Mouse (Mus musculus) embryonic facial prominence, embryonic 15.5 days (tissue): Measurements from ENCODE around the gene Bcas3. TPM values are rescaled to one million over a fixed set of nuclear protein-coding genes. Genes with fewer than 3 reads are reported as not detected.
"Not testable (repeated sequence)": the region's sequence is repeated elsewhere in the genome, so short reads cannot be mapped to it uniquely, and the experiment has no call there.

Experiments
- ATAC-seq: fragments of 200-750 bp; cut with Nextera tagmentation; 2 replicates; pipeline ENCODE4 v1.8.0; 2017; ENCODE audit warnings: low read depth, moderate TSS enrichment; ENCODE audit not compliant: insufficient number of reproducible peaks, low FRiP score, low TSS enrichment
- H3K27ac ChIP-seq: fragments of 300-500 bp; sonication (generic); replicated peaks from 2 replicates; pipeline ENCODE4 v1.5.1; 2015; ENCODE audit warnings: mild to moderate bottlenecking, inconsistent platforms
- H3K27me3 ChIP-seq: fragments of 300-500 bp; sonication (generic); 2 replicates; pipeline ENCODE4 v1.6.1; 2015; ENCODE audit warnings: inconsistent platforms
- H3K36me3 ChIP-seq: fragments of 300-500 bp; sonication (generic); 2 replicates; pipeline ENCODE4 v1.6.1; 2015; ENCODE audit warnings: mild to moderate bottlenecking, inconsistent platforms
- H3K4me1 ChIP-seq: fragments of 300-500 bp; sonication (generic); 2 replicates; pipeline ENCODE4 v1.6.1; 2015; ENCODE audit warnings: inconsistent platforms
- H3K4me2 ChIP-seq: fragments of 300-500 bp; sonication (generic); replicated peaks from 2 replicates; pipeline ENCODE4 v1.6.1; 2015; ENCODE audit warnings: mild to moderate bottlenecking, inconsistent platforms
- H3K4me3 ChIP-seq: fragments of 300-500 bp; sonication (generic); replicated peaks from 2 replicates; pipeline ENCODE4 v1.5.1; 2015; ENCODE audit warnings: mild to moderate bottlenecking, inconsistent platforms
- H3K9ac ChIP-seq: fragments of 300-500 bp; sonication (generic); 2 replicates; pipeline ENCODE4 v1.6.1; 2015; ENCODE audit warnings: inconsistent platforms
- H3K9me3 ChIP-seq: fragments of 300-500 bp; sonication (generic); replicated peaks from 2 replicates; pipeline ENCODE4 v1.6.1; 2016; ENCODE audit warnings: inconsistent platforms
- WGBS: fragments of 180-500 bp; shearing (Covaris S2); methylation state at CpG from one replicate; pipeline ENCODE4 v1.1.7; 2015; 5-methylcytosine and 5-hydroxymethylcytosine counted together
- polyA plus RNA-seq: library from polyadenylated mRNA; unstranded; fragments of >200 nt; fragmentation: Nextera tagmentation; extraction: Ambion mirVana; gene quantifications from 2 replicates; pipeline ENCODE4 v1.2.1, GENCODE M21; 2015

Bcas3 gene
- polyA plus RNA-seq, 1 experiment from 2014 or later, result 32.7 TPM

- Histone ChIP-seq H3K9me3 (no peaks in the 10 kb centered on the region), H3K4me3 (no peak overlapping the region), H3K4me2 (0 out of 2 replicates have a peak overlapping the region, but pooled peaks have one; percentile 12), H3K36me3 (no peaks in the 10 kb centered on the region), H3K4me1 (peaks cover 25% of the 10 kb centered on the region), H3K27ac (no peak overlapping the region), H3K9ac (no peak overlapping the region), H3K27me3 (no peaks in the 10 kb centered on the region)
- 43% methylated on average over 2 of the region's 2 CpGs for WGBS
- no peak for ATAC-seq
Observed at GRCm38 (mm10) chr11:85713814-85714208, 360.8 kb downstream of the Bcas3 start.

DNA sequence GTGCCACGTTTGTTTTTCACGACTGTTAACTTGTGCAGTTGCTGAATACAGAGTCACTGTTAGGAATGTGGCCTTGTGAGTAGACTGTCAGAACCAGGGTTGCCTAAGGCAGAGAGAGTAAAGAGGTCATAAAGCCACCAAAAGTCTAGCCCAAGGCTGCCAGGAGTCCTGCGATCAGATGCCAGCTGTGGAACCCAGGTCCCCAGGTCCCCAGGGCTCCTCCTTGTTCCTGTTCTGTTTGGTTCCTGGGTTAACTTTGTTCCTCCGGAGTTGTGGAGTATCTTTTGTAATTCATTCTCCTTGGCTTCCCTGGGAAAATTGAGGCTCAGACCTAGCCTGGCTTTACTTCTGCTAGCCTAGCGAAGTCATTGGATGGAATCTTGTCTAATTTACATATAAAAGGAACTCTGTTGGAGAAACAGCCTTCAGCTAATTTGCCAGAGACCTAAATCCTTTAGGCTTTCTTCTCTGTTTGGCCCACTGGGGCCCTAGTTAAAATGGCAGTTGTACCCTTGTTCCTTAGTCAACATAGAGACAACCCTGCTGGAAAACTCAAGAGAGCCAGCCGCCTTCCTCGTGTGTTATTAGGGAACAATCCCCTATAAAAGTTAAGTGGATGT, 361.5 kb downstream of the Bcas3 start:
- 20% methylated on average over 7 of the region's 7 CpGs for WGBS
- Histone ChIP-seq H3K9ac (no peak overlapping the region), H3K4me1 (peaks cover 22% of the 10 kb centered on the region), H3K4me2 (no peak overlapping the region), H3K9me3 (no peaks in the 10 kb centered on the region), H3K27me3 (no peaks in the 10 kb centered on the region), H3K4me3 (no peak overlapping the region), H3K27ac (no peak overlapping the region), H3K36me3 (no peaks in the 10 kb centered on the region)
- no peak for ATAC-seq

- not testable (repeated sequence) for H3K4me3 ChIP-seq, ATAC-seq, H3K9ac ChIP-seq, H3K36me3 ChIP-seq, H3K9me3 ChIP-seq, H3K27me3 ChIP-seq, H3K27ac ChIP-seq, H3K4me2 ChIP-seq
- 92% methylated on average over 2 of the region's 2 CpGs for WGBS
- peaks cover 27% of the 10 kb centered on the region for H3K4me1 ChIP-seq
Observed at GRCm38 (mm10) chr11:85716730-85717129, 363.8 kb downstream of the Bcas3 start.

- Histone ChIP-seq H3K4me1 (peaks cover 14% of the 10 kb centered on the region), H3K27ac (no peak overlapping the region), H3K9ac (no peak overlapping the region), H3K36me3 (no peaks in the 10 kb centered on the region), H3K27me3 (no peaks in the 10 kb centered on the region; the same call in 1 of the 2 replicates), H3K4me3 (no peak overlapping the region), H3K9me3 (no peaks in the 10 kb centered on the region), H3K4me2 (no peak overlapping the region)
- 86% methylated on average over 10 of the region's 10 CpGs for WGBS
- ATAC-seq, result no peak
Observed at GRCm38 (mm10) chr11:85719091-85719490, 366.1 kb downstream of the Bcas3 start.

- no peak overlapping the region for H3K4me2 ChIP-seq
- no peak overlapping the region for H3K27ac ChIP-seq
- 34% methylated on average over 7 of the region's 7 CpGs for WGBS
- H3K9me3 ChIP-seq, result no peaks in the 10 kb centered on the region
- no peak overlapping the region for H3K4me3 ChIP-seq
- no peak overlapping the region for H3K9ac ChIP-seq
- no peaks in the 10 kb centered on the region; the same call in 1 of the 2 replicates for H3K27me3 ChIP-seq
- peaks cover 8% of the 10 kb centered on the region for H3K4me1 ChIP-seq
- ATAC-seq, result no peak
- no peaks in the 10 kb centered on the region for H3K36me3 ChIP-seq
Observed at GRCm38 (mm10) chr11:85719766-85720165, 366.8 kb downstream of the Bcas3 start.

DNA sequence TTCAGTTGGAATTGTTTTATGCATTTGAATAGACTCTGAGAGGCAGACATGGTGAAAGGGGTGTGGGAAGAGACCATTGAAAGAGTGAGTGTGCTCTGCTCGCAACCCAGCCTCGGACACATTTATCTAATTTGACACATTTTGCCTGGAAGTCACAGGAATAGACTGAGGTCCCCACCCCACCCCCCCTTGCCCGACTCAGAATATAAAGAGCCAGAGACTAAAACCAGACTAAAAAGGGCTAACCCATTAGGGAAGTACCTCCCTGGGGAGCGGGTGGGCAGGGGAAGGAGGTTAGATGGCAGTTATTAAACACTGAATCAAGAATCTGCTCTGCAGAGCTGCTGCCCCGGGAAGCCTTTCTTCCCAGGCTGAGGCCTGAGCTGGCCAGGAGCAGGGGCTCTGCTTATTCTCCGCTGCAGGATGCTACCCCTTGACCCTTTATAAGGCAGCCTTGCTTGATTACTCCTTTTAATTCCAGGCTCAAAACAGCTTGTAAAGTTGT, 367.4 kb downstream of the Bcas3 start:
- Histone ChIP-seq H3K27ac (no peak overlapping the region), H3K9me3 (no peaks in the 10 kb centered on the region), H3K4me1 (peaks cover 5% of the 10 kb centered on the region; the same call in 1 of the 2 replicates), H3K4me3 (no peak overlapping the region), H3K4me2 (no peak overlapping the region), H3K9ac (no peak overlapping the region), H3K36me3 (no peaks in the 10 kb centered on the region), H3K27me3 (no peaks in the 10 kb centered on the region; the same call in 1 of the 2 replicates)
- 25% methylated on average over 6 of the region's 6 CpGs for WGBS
- ATAC-seq, result no peak

DNA sequence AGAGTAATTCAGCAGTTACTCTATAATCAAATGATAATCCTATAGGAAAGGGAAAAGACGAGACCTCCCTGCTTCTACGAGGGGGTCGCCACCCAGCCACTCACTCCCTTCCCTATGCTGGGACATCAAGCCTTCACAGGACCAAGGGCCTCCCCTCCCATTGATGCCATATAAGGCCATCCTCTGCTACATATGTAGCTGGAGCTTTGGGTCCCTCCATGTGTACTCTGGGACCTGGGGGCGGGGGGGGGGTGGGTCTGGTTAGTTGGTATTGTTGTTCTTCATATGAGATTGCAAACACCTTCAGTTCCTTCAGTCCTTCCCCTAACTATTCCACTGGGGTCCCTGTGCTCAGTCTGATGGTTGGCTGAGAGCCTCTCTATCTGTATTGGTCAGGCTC, 369.0 kb downstream of the Bcas3 start:
- H3K27me3 ChIP-seq, result no peaks in the 10 kb centered on the region; the same call in 1 of the 2 replicates
- no peak for ATAC-seq
- H3K4me1 ChIP-seq, result peaks cover 5% of the 10 kb centered on the region; the same call in 1 of the 2 replicates
- H3K9me3 ChIP-seq, result no peaks in the 10 kb centered on the region
- H3K4me2 ChIP-seq, result no peak overlapping the region
- WGBS, result 86% methylated on average over 4 of the region's 4 CpGs
- H3K9ac ChIP-seq, result no peak overlapping the region
- H3K27ac ChIP-seq, result no peak overlapping the region
- H3K36me3 ChIP-seq, result no peaks in the 10 kb centered on the region
- H3K4me3 ChIP-seq, result no peak overlapping the region

DNA sequence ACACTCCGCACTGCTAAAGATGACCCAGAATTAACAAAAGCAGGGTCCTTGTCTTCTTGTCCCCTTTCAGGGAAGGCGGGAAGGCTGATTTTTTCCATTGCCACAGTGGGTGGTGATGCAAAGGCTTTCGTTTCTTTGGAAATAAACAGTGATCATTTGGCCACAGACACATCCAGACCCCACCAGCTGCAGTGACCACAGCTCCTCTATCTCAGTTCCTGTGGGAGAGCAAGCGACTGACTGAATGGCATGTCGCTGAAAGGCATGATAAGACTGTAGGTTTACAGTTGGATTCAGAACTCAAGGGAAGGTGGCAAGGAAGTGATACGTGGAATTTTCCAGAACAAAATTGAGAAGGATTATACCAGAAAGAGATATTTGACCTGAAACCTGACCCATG, 371.2 kb downstream of the Bcas3 start:
- Histone ChIP-seq H3K36me3 (no peaks in the 10 kb centered on the region), H3K9me3 (no peaks in the 10 kb centered on the region), H3K27me3 (no peaks in the 10 kb centered on the region; the same call in 1 of the 2 replicates), H3K4me3 (no peak overlapping the region), H3K27ac (no peak overlapping the region), H3K4me2 (no peak overlapping the region), H3K9ac (no peak overlapping the region), H3K4me1 (peaks cover 5% of the 10 kb centered on the region; the same call in 1 of the 2 replicates)
- 84% methylated on average over 6 of the region's 6 CpGs for WGBS
- no peak for ATAC-seq

DNA sequence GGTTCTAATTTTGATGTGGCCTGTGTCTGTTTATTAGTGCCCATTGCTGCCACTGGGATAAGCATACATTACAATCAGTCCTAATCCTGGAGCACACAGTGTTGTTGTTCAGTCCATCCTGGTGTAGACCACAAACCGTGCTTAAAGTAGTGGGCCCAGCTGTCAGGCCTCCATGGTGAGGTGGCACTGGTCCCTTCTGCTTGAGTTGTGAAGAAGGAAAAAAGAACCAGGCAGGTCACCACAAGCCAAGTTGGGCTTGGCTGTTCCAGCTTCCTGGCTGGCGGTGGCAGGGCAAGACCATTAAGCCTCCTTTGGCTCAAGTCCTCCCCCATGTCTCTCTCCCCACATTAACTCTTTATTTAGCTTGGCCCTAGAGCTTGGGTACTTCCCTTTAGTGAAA, 376.8 kb downstream of the Bcas3 start:
- no peaks in the 10 kb centered on the region for H3K4me1 ChIP-seq
- 75% methylated on average over 2 of the region's 2 CpGs for WGBS
- no peak overlapping the region for H3K9ac ChIP-seq
- H3K36me3 ChIP-seq, result no peaks in the 10 kb centered on the region
- H3K4me3 ChIP-seq, result no peak overlapping the region
- no peak for ATAC-seq
- H3K27ac ChIP-seq, result no peak overlapping the region
- H3K27me3 ChIP-seq, result no peaks in the 10 kb centered on the region; the same call in 1 of the 2 replicates
- no peaks in the 10 kb centered on the region for H3K9me3 ChIP-seq
- no peak overlapping the region for H3K4me2 ChIP-seq

GRCm38 (mm10) chr11:85732462-85733012, 379.6 kb downstream of the Bcas3 start:
- H3K27me3 ChIP-seq, result no peaks in the 10 kb centered on the region; the same call in 1 of the 2 replicates

DNA sequence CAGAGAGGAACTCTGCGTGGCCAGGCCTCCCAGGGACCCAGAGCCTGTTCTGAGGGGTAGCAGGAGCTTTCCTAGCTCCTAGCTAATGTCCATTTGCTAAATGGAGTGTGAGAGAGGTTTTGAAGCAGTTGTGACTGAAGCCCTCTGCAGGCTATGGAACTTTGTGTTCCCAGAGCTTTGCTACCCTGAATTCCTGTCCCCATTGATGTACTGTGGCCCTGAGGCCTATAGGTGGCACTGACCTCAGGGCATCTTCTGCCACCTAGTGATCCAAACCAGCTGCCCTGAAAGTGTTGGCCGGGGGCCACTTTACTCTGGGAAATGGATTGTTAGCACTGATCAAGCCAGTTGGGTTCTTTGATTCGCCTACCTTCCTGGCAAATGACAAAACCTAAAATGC, 380.6 kb downstream of the Bcas3 start:
- no peak overlapping the region for H3K4me3 ChIP-seq
- H3K9ac ChIP-seq, result no peak overlapping the region
- H3K4me1 ChIP-seq, result peaks cover 5% of the 10 kb centered on the region
- 69% methylated on average over 3 of the region's 3 CpGs for WGBS
- H3K4me2 ChIP-seq, result no peak overlapping the region
- no peak overlapping the region for H3K27ac ChIP-seq
- no peaks in the 10 kb centered on the region for H3K36me3 ChIP-seq
- no peaks in the 10 kb centered on the region for H3K9me3 ChIP-seq
- no peak for ATAC-seq
- no peaks in the 10 kb centered on the region; the same call in 1 of the 2 replicates for H3K27me3 ChIP-seq

More at GRCm38 (mm10) chr11:85732462-85733012, 379.6 kb downstream of the Bcas3 start:
- H3K27ac ChIP-seq, result no peak overlapping the region
- no peak overlapping the region for H3K4me3 ChIP-seq
- no peaks in the 10 kb centered on the region for H3K9me3 ChIP-seq
- H3K4me2 ChIP-seq, result no peak overlapping the region
- no peak for ATAC-seq
- WGBS, result 78% methylated on average over 4 of the region's 4 CpGs
- H3K4me1 ChIP-seq, result peaks cover 5% of the 10 kb centered on the region
- no peak overlapping the region for H3K9ac ChIP-seq
- H3K36me3 ChIP-seq, result no peaks in the 10 kb centered on the region
